Mouse (Mus musculus) layer of hippocampus, postnatal 25 days (tissue): ENCODE data around the gene Med15. TPM values are rescaled to one million over a fixed set of nuclear protein-coding genes. Genes with fewer than 3 reads are reported as not detected.

Experiments
- DNase-seq, 2 experiments: peaks; one replicate each; pipeline ENCODE4 v3.0.0; 2022; ENCODE audit warnings: mixed read lengths in 2 of 2, low spot score in 1 of 2; ENCODE audit errors: extremely low spot score in 1 of 2
- total RNA-seq, 2 experiments: library from RNA; stranded (reverse); gene quantifications; 2 replicates each; pipeline ENCODE4 v1.2.3; 2021

The Med15 gene
- total RNA-seq, 2 experiments from 2014 or later = 62.7 to 82.2 TPM

DNA sequence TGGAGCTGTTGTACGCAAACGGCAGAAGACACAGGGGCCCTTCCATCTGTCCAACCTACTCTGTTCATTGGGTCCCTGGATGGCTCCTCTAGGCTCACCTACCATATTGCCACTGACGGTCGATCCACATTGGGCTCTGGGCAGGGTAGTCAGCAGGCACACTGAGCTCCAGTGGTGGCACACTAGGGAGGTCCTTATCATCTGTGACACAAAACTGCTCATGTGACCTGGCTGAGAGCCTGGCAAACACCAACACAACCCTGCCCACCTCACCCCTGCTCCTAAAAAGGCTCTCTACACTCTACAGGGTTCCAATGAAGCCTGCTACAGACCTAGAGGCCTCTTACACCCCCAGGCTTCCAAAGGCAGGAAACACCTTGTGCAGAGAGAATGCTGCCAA, 80.1 kb downstream of the Med15 start:
- DNase-seq = no peak

DNA sequence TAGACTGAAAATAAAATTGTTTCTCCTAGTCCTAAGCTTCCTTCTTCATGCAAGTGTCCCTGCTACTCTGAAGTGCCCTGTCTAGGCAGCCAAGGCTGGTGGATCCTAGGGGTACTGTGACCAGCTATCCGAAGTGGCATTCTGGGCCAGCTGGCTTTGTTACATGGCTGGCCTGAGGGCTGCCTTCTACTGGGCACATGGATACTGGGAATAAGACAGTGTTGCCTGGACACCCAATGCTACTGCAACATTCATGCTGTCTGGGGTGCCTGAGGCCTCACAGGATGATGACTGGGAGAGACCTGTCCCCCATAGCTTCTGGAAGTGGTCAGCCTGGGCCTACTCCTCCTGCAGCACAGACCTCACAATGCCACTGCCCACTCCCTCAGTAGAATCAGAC, 82.0 kb downstream of the Med15 start:
- no peak for DNase-seq

DNA sequence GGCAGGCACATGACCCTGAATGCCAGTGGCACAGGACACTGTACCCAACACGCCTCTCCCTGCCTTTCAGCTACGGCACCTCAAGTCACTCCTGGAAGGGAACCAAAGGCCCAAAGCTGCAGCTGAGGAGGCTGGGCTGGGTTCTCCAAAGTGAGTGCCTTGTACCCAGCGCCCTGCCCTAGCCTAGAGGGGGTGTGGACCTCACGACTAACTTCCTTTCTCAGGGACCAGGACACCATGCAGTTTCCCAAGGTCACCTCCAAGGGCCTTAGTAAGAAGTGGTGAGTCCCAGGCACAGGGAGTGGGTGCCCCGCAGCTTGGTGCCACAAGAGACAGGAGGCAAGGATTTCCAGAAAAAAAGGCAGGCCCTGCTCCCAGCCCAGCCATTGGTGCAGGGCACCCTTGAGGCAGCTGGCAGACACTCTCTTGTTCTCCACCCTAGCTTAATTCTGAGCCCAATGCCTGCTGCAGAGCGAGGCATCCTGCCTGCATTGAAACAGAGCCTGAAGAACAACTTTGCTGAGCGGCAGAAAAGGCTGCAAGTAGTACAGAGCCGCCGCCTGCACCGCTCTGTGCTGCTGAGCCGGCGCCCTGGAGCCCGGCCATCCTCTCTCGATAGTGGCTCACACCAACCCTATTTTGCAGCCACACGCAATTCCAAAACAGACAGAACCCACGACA, 82.6 kb downstream of the Med15 start:
- DNase-seq = no peak

DNA sequence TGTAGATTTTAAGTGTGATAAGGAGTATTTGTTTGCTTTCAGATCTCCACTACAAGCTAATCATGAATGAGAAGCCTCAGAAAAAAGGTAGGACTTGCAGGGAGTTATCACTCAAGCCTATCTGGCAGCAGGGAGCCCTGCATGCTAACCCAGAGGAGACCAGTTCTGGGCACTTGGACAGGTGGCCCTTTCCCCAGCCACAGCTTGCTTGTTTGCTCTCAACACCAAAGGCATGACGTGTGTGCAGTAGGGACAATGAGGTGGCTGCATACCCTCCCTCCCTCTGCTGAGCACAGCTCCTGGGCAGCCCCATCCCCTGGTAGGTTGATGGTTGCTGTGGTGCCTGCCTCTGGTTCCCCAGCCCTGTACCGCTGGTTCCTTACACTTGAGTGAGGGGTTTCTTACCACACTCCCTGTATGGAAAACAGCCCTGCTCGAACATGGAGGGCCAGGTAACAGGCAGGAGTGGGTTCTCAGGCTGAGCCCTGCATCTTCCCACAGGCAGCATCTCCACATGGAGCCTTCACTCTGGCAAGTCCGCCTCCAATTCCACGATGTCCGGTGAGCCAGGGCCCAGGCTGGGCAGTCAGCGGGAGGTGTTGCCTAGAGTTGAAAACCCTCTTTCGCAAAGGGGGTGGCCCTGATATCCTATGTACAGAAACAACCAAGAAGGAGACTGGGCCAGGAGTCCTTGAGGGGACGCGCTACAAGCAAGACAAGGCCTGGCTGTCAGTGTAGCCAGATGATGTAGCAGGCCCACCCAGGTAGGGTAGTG, 84.9 kb downstream of the Med15 start:
- no peak for DNase-seq

DNA sequence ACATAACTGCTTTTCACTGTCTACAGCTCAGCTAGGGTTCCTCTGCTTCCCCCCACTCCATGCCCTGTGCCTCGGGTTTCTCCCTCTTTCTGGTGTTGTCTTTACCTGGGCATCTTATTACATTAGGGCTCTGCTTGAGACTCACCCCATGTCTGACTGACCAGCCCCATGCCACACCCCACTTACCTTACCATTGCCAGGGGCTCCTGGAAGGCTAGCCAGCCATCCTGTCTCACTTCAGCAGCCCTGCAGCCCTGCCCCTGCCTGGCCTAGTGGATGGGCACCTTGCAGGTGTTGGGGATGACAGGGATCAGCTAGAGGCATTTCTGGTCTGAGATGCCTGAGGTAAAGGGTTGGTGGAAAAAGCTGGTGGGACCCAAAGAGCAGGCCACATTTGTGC, 85.5 kb downstream of the Med15 start:
- DNase-seq = no peak

DNA sequence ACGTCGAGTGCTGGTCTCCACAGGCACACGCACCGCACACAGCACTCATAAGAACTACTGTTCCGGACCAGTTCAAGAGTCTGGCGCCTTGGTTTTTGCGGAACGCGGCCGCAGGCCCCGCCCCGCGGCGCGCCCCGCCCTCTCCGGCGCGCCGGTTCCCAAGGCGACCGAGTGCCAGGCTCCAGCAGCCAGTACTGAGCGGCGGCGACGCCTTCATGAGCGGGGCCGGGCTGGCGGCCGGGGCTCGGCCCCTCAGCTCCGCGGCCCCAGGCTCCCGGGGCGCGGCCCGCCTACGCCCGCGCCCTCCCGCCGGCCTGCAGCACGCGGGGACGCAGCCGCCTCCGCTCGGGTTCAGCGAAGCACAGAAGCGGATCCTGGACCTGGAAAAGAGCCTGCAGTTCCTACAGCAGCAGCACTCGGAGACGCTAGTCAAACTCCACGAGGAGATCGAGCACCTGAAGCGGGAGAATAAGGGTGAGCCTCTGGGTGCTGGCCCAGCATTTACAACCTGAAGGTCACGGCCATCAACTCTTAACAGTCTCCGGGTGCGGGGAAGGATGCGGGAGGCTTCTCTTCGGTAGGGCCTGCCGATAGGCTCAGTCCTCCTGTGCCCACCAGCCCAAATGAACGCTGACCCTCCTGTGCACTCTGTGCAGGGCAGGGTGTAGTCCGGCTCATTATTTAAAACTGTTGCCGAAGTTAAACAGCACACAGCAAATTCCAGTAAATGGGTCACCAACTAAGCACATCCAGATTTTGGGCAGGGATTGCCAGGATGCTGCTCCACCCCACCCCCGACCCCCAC, 86.2 kb downstream of the Med15 start, which contains the start of gene Ccdc74a:
TSS of gene Ccdc74a (plus strand) at position 161 of the 805 bp plus-strand sequence.
- peak; percentile 60 to 68 for DNase-seq

DNA sequence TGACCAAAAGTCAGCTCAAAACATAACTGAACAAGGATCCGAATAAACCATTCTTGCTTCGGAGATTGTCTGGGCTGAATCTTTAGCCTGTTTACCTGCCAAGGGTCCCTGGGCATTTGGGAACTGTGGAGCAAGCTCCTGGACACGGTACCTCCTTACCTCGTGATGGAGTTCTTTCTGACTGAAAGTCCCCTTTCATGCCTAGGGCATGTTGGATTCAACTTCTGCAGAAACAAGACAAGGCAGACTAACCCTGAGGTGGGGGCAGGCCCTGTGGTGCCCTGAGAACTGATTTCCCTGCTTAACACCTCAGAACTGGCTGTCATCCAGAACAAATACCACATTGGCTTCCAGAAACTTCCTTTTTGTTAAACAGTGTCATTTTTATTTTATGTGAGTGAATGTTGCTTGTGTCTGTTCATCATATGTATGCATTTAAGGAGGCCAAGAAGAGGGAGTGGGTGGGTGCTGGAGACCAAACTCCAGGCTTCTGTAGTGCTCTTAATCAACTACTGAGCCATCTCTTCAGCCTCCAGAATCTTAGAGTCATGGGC, 89.2 kb downstream of the Med15 start:
- no peak for DNase-seq

DNA sequence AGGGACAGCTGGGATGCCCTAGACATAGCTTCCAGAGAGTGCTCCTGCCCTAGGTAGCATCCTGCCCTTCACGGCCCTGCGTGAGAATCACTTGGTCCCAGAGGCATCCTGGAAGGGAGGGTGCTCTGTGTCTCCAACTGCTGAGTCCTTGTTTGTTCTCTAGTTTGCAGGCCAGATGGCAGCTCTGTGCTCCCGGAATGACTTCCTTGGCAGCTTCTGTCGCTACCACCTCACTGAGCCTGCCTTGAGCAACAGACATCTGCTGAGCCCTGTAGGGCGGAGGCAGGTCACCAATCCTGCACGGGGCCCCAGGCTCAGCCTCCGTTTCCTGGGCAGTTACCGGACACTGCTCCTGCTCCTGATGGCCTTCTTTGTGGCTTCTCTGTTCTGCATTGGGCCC, 90.4 kb downstream of the Med15 start:
- no peak for DNase-seq

DNA sequence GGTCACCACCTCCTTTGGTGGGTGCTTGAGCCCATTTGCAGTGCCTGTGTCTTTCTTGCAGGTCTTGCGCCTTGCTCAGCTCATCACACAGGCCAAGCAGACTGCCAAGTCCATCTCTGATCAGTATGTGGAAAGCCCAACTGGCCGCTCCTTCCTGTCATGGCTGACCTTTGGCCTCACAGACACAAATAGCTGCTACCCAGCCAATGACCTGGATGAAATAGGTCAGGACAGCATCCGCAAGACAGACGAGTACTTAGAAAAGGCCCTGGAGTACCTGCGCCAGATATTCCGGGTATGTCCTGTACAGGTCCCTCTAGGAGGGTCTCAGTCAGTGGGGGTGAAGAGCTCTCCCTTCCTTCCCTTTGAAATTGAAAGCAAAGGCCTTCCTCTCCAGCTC, 91.4 kb downstream of the Med15 start:
- DNase-seq = no peak

DNA sequence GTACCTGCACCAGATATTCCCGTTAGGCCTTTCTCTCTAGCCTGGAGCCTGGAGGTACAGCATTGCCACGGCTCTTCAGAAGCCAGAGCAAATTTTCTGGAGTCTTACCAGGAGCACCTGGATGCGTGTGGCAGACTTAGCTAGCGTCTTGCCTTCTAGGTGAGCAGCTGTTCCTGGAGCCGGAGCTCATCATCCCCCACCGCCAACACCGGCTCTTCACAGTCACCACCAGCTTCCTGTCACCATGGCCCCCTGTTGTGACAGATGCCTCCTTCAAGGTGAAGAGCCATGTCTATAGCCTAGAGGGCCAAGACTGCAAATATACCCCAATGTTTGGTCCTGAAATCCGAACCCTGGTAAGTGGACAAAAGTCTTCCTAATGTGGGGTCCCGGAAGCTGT, 92.0 kb downstream of the Med15 start:
- no peak for DNase-seq

DNA sequence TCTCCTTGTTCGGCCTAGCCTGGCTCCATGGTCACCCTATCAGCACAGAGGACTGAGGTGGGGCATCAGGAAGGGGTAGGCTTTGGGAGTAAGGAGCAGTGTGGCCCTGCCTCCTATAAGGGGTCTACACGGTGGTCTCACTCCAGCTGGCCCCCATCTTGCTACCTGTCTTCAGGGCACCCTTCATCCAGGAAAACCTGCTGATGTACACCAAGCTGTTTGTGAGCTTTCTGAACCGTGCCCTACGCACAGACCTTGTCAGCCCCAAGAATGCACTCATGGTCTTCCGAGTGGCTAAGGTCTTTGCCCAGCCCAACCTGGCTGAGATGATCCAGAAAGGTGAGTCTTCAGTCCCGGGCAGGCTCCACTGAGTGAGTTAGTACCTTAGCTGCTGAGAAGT, 92.7 kb downstream of the Med15 start:
- DNase-seq = no peak

DNA sequence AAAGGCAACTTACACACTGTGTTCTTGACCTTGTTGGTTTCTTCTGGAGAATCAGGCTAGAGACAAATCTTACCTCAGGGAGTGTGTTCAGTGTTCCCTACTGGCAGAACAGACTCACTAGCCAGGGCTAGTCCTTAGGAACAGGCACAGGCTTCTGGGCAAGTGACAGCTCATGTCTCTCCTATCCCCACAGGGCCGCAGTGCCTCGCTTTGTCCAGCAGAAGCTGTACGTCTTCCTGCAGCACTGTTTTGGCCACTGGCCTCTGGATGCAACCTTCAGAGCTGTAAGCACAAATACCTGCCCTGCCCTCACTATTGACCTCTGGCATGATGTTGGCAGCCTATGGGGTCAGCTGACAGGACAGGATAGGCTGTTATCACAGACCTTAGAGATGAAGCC, 93.6 kb downstream of the Med15 start:
- no peak for DNase-seq

DNA sequence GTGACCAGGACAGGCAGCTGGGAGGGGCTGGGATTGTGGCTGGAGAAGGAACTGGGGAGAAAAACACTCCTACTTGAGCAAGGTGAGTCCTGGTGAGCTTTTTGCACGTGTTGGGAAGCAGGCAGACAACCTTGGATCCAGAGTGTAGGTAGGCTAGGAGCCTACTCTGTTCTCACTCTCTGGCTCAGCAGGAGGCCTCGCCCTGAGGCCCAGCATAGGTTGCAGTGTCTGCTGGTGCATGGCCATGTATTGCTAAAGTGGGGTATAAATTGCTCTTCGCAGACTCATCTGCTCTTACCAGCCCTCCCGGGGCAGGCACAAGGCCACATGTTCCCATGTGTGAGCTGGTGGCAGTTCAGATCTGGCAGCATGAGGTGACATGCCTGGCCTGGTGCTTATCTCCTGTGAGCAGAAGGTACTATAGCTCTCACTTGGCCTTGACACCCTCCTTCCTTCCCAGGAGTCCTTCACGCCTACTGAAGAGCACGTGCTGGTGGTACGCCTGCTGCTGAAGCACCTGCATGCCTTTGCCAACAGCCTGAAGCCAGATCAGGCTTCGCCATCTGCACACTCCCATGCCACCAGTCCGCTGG, 94.6 kb downstream of the Med15 start:
- no peak for DNase-seq

DNA sequence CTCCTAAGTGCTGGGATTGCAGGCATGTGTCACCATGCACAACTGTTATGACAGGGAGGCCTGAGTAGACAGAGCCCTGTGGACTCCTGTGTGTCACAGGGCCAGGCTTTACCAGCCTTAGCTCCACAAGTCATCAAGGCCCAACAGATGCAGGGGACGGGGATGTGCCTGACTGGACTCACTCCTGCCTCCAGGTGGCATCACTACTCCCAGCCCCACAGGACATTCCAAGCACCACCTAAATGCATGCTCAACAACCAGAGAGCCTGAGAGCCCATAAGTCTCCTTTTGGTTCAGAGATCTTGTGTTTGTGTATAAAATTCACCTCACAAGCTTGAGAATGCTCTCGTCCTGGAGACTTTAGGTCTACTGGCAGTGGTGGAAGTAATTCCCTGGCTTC, 95.1 kb downstream of the Med15 start:
- DNase-seq = no peak

DNA sequence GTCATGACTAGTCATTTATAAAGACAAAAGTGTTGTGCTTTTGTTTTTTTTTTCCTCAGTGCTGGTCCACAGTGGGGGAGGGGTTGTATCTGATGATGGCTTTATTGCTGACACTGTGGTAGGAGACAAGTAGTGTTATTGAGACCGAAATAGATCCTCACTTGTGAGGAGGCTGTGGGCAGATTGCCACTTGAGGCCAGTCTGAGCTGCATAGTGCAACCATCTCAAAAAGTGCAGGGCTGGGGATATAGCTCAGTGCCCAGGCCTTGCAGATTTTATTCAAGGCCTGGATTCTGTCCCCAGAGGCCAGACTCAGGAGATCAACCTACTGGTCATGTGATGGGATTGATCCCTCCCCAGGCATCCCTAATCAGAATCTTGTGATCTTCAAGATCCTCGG, 95.8 kb downstream of the Med15 start:
- no peak for DNase-seq

DNA sequence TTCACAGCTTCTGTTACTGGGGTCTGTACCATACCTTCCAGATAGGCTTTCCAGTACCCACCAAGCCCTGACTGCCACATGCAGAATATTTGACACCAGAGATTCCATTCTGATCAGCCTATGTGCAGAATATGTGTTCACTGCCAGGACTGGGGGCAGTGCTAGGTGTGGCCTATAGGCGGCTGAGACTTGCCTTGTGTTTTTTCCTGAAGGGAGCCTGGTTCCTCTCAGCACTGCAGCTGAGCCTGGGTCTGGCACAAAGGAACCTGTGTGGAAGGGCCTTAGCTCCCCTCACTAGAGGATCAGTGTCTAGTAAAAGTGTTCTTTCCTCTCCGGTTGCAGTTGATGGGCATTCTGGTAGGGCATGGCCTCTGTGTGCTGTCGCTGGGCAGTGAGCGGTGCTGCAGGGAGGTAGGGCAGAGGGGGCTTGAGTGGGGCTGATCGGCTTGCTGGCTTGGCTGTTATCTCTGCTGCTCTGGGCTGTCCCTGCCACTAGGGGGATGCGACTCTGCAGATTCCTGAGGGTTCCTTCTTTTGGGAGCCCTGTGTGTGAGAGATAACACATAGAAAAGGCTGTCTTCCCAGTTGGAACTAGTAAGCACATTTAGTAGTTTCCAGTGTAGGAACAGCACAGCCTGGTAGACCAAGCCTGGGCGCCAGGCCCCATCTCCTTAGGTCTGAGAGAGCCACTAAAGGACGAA, 99.1 kb downstream of the Med15 start:
- peak in 1 of 2 experiments; percentile 36 for DNase-seq

DNA sequence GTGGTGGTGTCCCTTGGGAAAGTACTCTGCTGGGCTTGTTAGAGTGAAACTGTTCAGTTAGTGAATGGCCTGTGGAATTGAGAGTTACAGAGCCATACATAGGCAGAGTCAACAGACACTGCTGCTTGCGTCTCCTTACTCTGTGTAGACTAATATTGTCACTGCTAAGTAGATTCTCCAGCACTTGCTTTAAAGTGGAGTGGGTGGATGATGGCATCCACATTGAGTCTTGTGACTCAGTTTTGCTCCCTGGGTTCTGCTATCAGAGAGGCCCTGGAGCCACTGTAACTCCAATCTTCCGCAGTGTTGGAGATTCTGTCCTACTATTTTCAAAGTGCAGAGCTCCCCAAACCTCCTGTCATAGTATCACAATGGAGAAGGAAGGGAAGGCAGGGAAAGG, 100.1 kb downstream of the Med15 start:
- no peak for DNase-seq

DNA sequence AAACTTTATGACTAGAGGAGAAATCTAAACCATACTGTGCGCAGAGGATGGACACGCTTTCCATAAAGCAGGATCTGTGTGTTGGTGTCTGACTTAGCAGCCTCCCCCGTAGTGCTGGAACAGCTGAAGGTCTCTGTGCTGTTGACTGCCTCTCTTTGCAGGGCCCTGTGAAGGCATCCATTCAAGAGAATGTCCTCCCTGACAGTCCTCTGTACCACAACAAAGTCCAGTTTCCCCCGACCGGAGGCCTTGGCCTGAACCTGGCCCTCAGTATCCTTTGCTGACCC, 106.5 kb downstream of the Med15 start:
- no peak for DNase-seq

DNA sequence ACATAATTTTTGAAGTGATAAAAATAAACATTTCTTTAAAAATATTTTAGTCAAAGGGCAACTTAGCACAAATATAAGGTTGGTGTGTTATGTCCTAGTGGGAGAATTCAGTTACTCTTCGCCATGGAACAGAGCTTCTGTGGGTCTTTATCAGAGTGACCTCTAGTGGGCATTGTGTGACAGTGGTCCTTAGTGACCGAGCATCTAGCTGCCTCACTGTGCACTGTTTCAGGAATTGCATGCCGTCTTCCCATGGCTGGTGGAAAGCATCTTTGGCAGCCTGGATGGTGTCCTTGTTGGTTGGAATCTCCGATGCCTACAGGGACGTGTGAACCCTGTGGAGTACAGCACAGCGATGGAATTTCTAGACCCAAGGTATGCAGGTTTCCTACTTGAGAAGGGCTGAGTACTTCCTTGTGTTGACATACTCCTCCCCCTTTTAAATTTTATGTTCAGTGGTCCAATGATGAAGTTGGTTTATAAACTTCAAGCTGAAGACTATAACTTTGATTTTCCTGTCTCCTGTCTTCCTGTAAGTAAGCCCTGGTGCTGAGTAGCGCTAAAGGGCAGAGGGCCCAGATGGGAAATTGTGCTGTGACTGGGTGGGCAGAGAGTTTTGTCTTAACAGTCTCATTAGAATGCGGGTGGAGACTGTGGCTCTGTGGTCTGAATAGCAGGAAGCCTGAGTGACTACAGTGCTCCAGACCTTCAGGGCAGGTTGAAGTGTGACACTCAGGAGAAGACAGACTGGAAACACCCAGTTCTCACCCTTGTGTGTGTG, 107.0 kb downstream of the Med15 start:
- DNase-seq = no peak
